Mouse (Mus musculus) heart, adult 2 months (tissue): ENCODE measurements around the gene Foxj3. TPM values are rescaled to one million over a fixed set of nuclear protein-coding genes. Genes with fewer than 3 reads are reported as not detected.

Source experiments
- DNase-seq, 2 experiments: peaks; one replicate each; pipeline ENCODE4 v3.0.0; 2021
- H3K27ac ChIP-seq: fragments of 200-600 bp; 2 replicates; pipeline ENCODE4 v1.8.1; 2022
- H3K27me3 ChIP-seq: fragments of 200-500 bp; 2 replicates; pipeline ENCODE4 v1.6.1; 2012; ENCODE audit warnings: mild to moderate bottlenecking, low read length, inconsistent platforms, mixed read lengths; ENCODE audit not compliant: control insufficient read depth, insufficient read depth
- H3K36me3 ChIP-seq: fragments of 200-500 bp; 2 replicates; pipeline ENCODE4 v1.6.1; 2012; ENCODE audit warnings: low read length, inconsistent platforms; ENCODE audit not compliant: control insufficient read depth, insufficient read depth
- H3K4me1 ChIP-seq: fragments of 200-500 bp; 2 replicates; pipeline ENCODE4 v1.6.1; 2011; ENCODE audit warnings: low read length; ENCODE audit not compliant: control insufficient read depth, insufficient read depth
- H3K4me3 ChIP-seq: fragments of 200-600 bp; 2 replicates; pipeline ENCODE4 v1.8.1; 2022
- H3K79me2 ChIP-seq: fragments of 200-500 bp; replicated peaks from 2 replicates; pipeline ENCODE4 v1.6.1; 2012; ENCODE audit warnings: mild to moderate bottlenecking, inconsistent platforms, low read length, moderate library complexity, mixed read lengths; ENCODE audit not compliant: control insufficient read depth, insufficient read depth
- H3K9ac ChIP-seq: fragments of 200-500 bp; 2 replicates; pipeline ENCODE4 v1.6.1; 2012; ENCODE audit warnings: low read depth, mild to moderate bottlenecking, control low read depth, inconsistent platforms, low read length, mixed read lengths
- CTCF ChIP-seq: fragments of 200-600 bp; IDR thresholded peaks from 2 replicates; pipeline ENCODE4 v1.8.1; 2022; ENCODE audit warnings: antibody characterized with exemption, mild to moderate bottlenecking, moderate library complexity
- EP300 ChIP-seq: fragments of 200-500 bp; IDR thresholded peaks from 2 replicates; pipeline ENCODE4 v1.6.1; 2011; ENCODE audit warnings: low read depth, low read length, control low read depth; ENCODE audit not compliant: insufficient read depth
- POLR2A ChIP-seq: fragments of 200-500 bp; IDR thresholded peaks from 2 replicates; pipeline ENCODE4 v1.6.1; 2011; ENCODE audit warnings: mild to moderate bottlenecking, low read depth, low read length, control low read depth; ENCODE audit not compliant: insufficient read depth
- WGBS: fragments of 180-500 bp; shearing (Covaris S2); methylation state at CpG from one replicate; pipeline ENCODE4 v1.1.7; 2018; 5-methylcytosine and 5-hydroxymethylcytosine counted together
- intact Hi-C: fragments of 180-260 bp; cut with DNase I; formaldehyde crosslinking; loops from one replicate; pipeline ENCODE4 v1.15.1; 2025
- polyA plus RNA-seq: library from polyadenylated mRNA; depleted of rRNA; stranded (reverse); fragments of >200 nt; gene quantifications from 2 replicates; pipeline ENCODE4 v1.2.3, GENCODE M21; 2012
- total RNA-seq, 2 experiments: library from RNA; stranded (reverse); gene quantifications; 2 replicates each; pipeline ENCODE4 v1.2.3; 2021

The Foxj3 gene
- total and polyA plus RNA-seq, 3 experiments: 13.5 to 32.1 (median 30.3) TPM

- no peak overlapping the region for H3K27ac ChIP-seq
- no peaks in the 10 kb centered on the region for H3K36me3 ChIP-seq
- 41% methylated on average over 6 of the region's 6 CpGs for WGBS
- peaks cover 2% of the 10 kb centered on the region for H3K4me1 ChIP-seq
- TF ChIP-seq POLR2A: no peak
- TF ChIP-seq EP300: 0 out of 2 replicates have a peak, but pooled peaks have one; percentile 19
- TF ChIP-seq CTCF: peak; percentile 16; the same call in 1 of the 2 replicates
- no peaks in the 10 kb centered on the region for H3K79me2 ChIP-seq
- intact Hi-C loops: loop anchor here (5.0 kb wide), 1 partner anchor 388 kb away; no protein-coding TSS in a partner anchor
- DNase-seq: no peak
- H3K4me3 ChIP-seq: no peak overlapping the region
- H3K9ac ChIP-seq: no peak overlapping the region
- H3K27me3 ChIP-seq: no peaks in the 10 kb centered on the region
These were observed 98.3 kb downstream of the Foxj3 start for GRCm38 (mm10) chr4:119634908-119635660.

GRCm38 (mm10) chr4:119635686-119636085, 98.9 kb downstream of the Foxj3 start:
- TF ChIP-seq POLR2A (no peak), EP300 (no peak)
- WGBS: 73% methylated on average over 8 of the region's 8 CpGs
- H3K79me2 ChIP-seq: no peaks in the 10 kb centered on the region
- H3K36me3 ChIP-seq: no peaks in the 10 kb centered on the region
- DNase-seq: no peak
- no peak overlapping the region for H3K4me3 ChIP-seq
- H3K27me3 ChIP-seq: no peaks in the 10 kb centered on the region
- intact Hi-C loops: no loop called here
- peaks cover 2% of the 10 kb centered on the region for H3K4me1 ChIP-seq
- no peak overlapping the region for H3K27ac ChIP-seq
- H3K9ac ChIP-seq: no peak overlapping the region

DNA sequence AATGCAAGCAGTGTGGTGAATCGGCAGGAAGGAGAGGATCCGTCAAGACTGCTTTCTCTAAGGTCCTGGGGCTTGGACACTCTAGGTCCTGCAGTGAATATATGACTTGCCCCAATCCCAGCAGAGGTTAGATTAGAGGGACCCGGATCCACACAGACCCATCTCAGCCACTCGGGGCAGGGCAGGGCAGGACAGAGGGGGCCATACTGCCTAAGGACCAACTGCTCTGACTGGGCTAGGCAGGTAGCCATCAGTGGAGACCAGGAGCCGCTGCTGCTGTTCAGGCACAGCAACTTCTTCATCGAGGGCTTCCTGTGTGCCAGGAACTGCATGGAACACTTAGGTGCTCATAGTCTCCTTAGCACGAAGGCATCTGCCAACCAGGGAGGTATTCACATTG, 99.9 kb downstream of the Foxj3 start:
- H3K36me3 ChIP-seq: no peaks in the 10 kb centered on the region
- peaks cover 2% of the 10 kb centered on the region for H3K4me1 ChIP-seq
- H3K79me2 ChIP-seq: no peaks in the 10 kb centered on the region
- no peak for DNase-seq
- intact Hi-C loops: no loop called here
- no peak overlapping the region for H3K9ac ChIP-seq
- no peaks in the 10 kb centered on the region for H3K27me3 ChIP-seq
- 78% methylated on average over 7 of the region's 7 CpGs for WGBS
- TF ChIP-seq POLR2A: no peak
- no peak for TF ChIP-seq EP300
- TF ChIP-seq CTCF: no peak
- H3K4me3 ChIP-seq: no peak overlapping the region
- no peak overlapping the region for H3K27ac ChIP-seq

DNA sequence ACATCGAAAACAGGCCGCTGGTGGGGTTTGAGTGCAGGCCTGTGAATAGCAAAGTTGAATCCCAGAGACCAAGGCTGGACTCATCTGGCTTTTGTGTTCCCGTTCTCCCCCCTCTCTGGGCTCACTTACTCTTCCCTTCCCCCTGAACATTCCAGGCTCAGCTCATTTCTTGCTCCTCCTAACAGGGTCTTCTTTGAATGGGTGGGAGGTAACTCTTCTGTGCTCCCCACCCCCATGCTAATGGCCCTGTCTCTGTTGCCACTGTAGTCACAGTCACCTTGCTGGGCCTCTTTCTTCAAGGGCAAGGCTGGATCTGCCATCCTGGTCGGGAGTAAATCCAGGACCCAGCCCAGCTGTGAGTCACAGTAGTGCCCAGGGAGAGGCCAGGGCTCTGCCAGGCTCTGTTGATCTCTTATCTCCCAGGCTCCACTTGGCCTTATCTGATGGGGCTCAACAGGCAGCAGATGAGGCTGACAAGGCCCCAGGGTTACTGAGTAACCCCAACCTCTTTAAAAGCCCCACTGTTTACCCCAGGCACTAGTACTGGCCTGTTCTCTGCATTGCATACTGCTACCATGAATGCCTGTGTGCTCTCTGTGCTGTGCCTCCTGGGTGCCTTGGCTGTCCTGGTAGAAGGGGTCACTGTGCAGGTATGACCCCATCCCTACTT, 100.5 kb downstream of the Foxj3 start, which contains the start of gene Guca2a:
Gene Guca2a, plus strand, starts transcription at position 529 of the 670 bp plus-strand sequence.
- Histone ChIP-seq H3K27ac (no peak within 1 kb of the TSS), H3K79me2 (no peaks in the 10 kb centered on the region), H3K4me3 (no peak within 1 kb of the TSS), H3K4me1 (peaks cover 2% of the 10 kb centered on the region), H3K9ac (no peak within 1 kb of the TSS), H3K36me3 (no peaks in the 10 kb centered on the region), H3K27me3 (no peaks in the 10 kb centered on the region)
- TF ChIP-seq POLR2A: no peak
- no peak for TF ChIP-seq CTCF
- no peak for TF ChIP-seq EP300
- no peak for DNase-seq
- intact Hi-C loops: no loop called here
- WGBS: 75% methylated on average over 4 of the region's 4 CpGs

DNA sequence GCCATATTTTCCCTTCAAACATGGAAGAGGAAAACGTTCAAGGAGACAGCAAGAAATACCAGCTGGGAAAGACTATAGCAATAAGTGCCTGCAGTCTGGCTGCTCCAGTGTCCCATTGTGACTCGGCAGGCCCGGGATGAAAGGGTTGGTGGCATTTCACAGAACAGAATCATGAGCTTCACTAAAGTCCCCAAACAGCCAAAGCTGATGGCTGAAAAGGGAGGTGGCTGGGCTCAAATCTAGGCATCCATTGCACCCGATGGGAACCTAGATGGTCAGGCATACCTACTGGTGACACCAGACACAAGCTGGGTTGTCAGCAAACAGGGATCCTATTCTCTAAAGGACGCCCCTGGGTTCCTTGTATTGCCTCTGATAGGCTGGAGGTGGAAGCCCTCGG, 101.1 kb downstream of the Foxj3 start:
- no peak overlapping the region for H3K27ac ChIP-seq
- DNase-seq: no peak
- WGBS: 87% methylated on average over 6 of the region's 6 CpGs
- peaks cover 2% of the 10 kb centered on the region for H3K4me1 ChIP-seq
- H3K27me3 ChIP-seq: no peaks in the 10 kb centered on the region
- TF ChIP-seq EP300: no peak
- TF ChIP-seq POLR2A: no peak
- no peak for TF ChIP-seq CTCF
- H3K4me3 ChIP-seq: no peak overlapping the region
- H3K79me2 ChIP-seq: no peaks in the 10 kb centered on the region
- H3K36me3 ChIP-seq: no peaks in the 10 kb centered on the region
- intact Hi-C loops: no loop called here
- H3K9ac ChIP-seq: no peak overlapping the region

DNA sequence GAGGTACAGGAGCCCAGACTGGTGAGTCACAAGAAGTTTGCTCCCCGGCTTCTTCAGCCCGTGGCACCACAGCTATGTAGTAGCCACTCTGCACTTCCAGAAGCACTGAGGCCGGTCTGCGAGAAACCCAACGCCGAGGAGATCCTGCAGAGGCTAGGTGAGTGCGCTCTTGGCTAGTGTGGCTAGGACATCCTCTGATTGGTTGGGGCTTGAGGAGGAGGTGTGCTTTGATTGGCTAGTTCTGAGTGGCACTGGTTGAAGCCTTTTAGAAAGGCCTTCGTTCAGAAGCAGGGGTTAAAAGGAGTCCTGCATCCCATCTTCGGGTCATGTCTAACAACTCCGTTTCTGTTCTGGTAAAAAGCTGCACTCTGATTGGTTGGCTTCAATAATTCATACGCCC, 101.9 kb downstream of the Foxj3 start:
- Histone ChIP-seq H3K4me1 (peaks cover 2% of the 10 kb centered on the region), H3K79me2 (no peaks in the 10 kb centered on the region), H3K9ac (no peak overlapping the region), H3K36me3 (no peaks in the 10 kb centered on the region), H3K27me3 (no peaks in the 10 kb centered on the region), H3K4me3 (no peak overlapping the region), H3K27ac (no peak overlapping the region)
- DNase-seq: no peak
- 76% methylated on average over 11 of the region's 11 CpGs for WGBS
- TF ChIP-seq EP300 (no peak), CTCF (no peak), POLR2A (no peak)
- intact Hi-C loops: no loop called here
